Mouse (Mus musculus) heart, postnatal 4 days (tissue): ENCODE measurements around the gene Hoxb5. TPM values are rescaled to one million over a fixed set of nuclear protein-coding genes. Genes with fewer than 3 reads are reported as not detected.

Experiments
- DNase-seq: peaks from one replicate; pipeline ENCODE4 v3.0.0; 2021
- total RNA-seq, 2 experiments: library from RNA; stranded (reverse); gene quantifications; 2 replicates each; pipeline ENCODE4 v1.2.3; 2021

The Hoxb5 gene
- total RNA-seq, 2 experiments from 2014 or later, result 0.32 TPM; not detected in 1

- peak; percentile 47 for DNase-seq
Measured at GRCm38 (mm10) chr11:96341701-96342575, 38.8 kb downstream of the Hoxb5 start.

DNA sequence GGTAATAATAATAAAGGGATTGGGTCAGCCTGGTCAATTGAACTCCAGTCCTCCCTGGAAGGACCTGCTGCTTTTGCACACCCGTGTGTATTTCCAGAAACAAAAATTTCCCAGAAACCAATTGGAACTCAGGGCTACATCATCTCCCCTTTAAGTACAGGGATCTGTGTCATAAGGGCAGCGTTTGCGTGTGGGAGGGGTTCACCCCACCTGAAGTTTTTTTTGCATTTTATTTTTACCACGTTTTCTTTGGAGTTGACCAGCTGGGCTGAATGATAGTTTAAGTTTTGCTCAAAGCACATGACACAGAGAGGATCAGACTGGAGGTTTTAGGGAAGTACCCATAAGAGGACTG is 39.4 kb downstream of the Hoxb5 start:
- no peak for DNase-seq

DNA sequence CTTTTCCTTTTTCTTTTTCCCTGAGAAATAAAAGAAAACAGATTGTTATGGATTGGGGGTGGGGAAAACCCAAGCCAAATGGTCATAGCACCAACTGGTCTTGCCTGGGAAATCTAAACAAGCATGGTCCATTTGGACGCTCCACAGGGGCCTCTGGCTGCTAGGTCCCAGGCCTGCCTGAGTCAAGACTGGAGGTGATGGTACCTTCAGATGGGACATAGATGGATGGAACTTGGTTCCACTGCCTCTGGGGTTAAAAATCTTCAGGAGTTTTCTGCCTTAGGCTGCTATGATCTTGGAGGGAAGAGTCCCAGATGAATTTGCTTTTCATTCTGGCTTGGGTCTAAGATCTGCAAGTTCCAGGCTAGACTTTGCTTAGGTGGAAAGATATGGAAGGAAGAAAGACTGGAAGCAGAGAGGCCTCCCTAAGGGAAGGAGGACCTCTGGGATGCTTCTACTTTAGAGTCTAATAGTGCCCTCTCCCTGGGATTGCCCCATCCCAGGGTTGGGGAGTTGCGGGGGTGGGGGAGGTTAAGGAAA is 40.1 kb downstream of the Hoxb5 start:
- DNase-seq, result no peak

GRCm38 (mm10) chr11:96344061-96344877 is 41.1 kb downstream of the Hoxb5 start:
- no peak for DNase-seq

DNA sequence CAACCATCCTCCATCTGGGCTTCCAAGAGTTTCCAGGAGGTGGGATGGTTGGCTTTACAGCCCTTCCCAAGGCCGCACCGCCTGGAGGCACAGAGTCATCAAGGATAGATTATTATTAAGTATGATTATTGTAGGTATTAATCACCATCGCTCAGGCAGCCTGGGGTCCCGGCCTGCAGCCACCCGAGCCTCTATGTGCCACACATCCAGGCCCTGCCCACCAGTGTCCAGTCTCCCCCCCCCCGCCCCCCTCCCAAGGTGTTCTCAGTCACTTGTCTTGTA is 41.7 kb downstream of the Hoxb5 start:
- no peak for DNase-seq

DNA sequence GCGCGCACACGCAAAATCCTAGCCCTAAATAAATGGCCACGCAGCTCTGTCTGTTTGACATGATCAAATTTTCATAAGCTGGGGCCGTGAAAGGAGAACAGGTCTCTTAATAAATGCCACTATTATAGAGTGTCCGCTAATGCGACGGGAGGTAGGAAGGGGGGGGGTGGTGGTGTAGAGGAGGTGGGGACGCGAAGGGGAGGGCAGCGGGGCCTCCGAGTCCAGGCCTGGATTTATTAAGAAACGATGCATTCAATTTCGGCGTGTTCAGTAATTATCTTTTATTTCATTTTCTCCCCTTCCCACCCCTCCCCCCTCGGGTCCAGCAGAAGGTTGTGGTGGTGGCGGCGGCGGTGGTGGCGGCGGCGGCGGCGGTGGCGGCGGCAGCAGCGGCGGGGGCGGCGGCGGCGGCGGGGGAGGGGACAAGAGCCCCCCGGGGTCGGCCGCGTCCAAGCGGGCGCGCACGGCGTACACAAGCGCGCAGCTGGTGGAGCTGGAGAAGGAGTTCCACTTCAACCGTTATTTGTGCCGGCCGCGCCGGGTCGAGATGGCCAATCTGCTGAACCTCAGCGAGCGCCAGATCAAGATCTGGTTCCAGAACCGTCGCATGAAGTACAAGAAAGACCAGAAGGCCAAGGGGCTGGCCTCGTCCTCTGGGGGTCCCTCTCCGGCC is 42.2 kb downstream of the Hoxb5 start:
- DNase-seq, result no peak

DNA sequence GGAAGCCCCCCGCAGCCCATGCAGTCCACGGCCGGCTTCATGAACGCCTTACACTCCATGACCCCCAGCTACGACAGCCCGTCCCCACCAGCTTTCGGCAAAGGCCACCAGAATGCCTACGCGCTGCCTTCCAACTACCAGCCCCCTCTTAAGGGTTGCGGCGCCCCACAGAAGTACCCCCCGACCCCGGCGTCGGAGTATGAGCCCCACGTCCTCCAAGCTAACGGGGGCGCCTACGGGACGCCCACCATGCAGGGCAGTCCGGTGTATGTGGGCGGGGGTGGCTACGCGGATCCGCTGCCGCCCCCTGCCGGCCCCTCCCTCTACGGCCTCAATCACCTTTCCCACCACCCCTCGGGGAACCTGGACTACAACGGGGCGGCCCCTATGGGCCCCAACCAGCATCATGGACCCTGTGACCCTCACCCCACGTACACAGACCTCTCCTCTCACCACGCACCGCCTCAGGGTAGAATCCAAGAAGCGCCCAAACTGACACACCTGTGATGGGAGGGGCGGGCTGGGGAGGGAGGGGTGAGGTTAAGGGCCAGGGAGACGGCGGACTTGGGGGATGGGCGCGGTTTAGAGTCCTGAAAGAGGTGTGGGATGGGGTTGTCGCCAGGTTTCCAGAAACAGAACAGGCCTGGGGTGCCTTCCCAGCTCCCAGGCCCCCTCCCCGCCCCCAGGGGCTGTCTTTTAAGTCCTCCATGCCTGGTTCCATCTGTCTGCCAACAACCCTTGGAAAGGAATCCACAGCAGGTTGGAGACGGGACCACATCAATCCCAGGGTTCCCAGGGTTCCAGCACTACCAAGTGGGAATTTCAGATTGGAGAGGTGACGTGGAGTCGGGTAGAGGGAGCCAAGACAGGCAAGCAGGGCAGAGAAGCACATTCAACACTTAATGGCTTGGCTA is 43.0 kb downstream of the Hoxb5 start:
- no peak for DNase-seq

GRCm38 (mm10) chr11:96346916-96347520 is 43.9 kb downstream of the Hoxb5 start:
- DNase-seq, result no peak

GRCm38 (mm10) chr11:96347717-96348116 is 44.6 kb downstream of the Hoxb5 start:
- DNase-seq, result no peak

DNA sequence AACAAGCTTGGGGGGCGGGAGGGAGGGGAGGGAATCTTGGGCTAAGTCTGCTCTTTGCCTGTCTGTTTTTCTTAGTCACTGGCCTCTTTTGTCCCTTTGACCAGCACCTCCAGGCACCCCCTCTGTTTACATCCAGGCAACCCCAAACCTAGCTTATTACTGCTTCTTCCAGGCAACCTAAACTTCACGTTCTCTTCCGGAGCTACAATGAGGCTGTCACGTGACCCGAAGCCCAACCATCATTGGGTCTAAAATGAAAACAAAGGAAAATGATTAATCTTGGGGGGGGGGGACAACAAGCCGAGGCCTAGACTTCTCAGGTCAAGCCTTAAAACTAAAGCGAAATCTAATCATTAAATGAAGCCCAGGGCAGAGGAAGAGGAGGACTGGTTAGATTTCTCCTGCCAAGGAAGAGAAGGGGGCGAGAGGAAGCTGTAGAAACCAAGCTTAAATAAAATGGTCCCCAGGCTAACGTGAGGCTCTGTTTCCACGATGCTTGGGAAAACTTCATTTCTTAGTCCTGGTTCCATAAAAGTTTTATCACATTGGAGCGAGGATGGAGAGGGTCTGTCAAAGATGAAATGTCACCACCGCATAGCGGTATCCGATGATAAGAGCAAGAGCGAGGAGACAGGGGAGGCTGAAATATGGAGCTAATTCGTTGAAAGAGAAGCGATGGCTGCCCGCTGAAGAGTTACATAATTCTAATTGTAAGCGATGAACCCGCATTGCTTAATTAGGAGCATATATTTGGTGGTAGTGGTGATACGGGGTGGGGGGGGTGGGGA is 45.2 kb downstream of the Hoxb5 start:
- no peak for DNase-seq

DNA sequence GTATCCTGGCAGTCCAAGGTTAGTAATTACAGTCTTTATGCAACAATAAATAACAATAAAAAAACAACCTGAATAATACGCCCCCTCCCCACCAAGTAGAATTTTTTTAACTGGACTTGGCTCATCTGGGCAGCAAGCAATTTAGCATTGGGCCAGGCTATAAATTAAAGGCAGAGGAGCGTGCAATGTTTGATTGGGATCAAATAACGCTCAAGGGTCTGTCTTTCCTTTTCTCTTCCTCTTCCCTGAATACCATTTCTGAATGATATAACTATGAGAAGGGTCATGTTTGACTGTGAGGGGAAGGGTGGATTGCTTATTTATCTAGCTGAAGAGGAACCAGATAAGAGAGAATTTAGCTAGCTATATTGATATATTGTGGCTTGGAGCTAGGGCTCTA is 45.9 kb downstream of the Hoxb5 start:
- no peak for DNase-seq

- DNase-seq, result no peak
Measured at GRCm38 (mm10) chr11:96349491-96350340, 46.6 kb downstream of the Hoxb5 start.

DNA sequence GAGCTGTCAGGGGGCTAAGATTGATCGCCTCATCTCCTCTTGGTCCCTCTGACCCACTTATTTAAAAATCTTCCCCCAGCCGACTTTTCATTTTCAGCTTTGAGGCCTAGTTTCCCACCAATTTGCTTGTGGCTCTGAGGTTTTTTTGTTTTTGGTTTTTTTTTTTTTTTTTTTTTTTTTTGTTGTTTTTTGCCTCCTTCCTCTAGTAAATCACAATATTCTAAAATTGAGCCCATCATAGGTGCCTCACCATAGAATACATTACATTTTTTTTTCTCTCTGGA is 47.1 kb downstream of the Hoxb5 start, which contains the start of gene Hoxb2:
Gene Hoxb2, plus strand, starts transcription at position 185 of the 284 bp plus-strand sequence.
- no peak for DNase-seq

- DNase-seq, result no peak
Measured at GRCm38 (mm10) chr11:96350791-96351190, 47.7 kb downstream of the Hoxb5 start.

GRCm38 (mm10) chr11:96351312-96351711 is 48.2 kb downstream of the Hoxb5 start:
- DNase-seq, result no peak

DNA sequence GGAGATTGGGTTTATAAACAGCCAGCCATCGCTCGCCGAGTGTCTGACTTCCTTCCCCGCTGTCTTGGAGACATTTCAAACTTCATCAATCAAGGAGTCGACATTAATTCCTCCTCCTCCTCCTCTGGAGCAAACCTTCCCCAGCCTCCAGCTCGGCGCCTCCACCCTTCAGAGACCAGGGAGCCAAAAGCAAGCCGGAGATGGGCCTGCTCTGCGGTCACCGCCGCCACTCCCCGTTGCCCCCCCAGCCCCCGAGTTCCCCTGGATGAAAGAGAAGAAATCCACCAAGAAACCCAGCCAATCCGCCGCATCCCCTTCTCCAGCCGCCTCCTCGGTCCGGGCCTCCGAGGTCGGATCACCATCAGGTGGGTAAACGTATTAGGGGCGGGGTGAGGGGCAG is 48.7 kb downstream of the Hoxb5 start:
- DNase-seq, result peak; percentile 24

DNA sequence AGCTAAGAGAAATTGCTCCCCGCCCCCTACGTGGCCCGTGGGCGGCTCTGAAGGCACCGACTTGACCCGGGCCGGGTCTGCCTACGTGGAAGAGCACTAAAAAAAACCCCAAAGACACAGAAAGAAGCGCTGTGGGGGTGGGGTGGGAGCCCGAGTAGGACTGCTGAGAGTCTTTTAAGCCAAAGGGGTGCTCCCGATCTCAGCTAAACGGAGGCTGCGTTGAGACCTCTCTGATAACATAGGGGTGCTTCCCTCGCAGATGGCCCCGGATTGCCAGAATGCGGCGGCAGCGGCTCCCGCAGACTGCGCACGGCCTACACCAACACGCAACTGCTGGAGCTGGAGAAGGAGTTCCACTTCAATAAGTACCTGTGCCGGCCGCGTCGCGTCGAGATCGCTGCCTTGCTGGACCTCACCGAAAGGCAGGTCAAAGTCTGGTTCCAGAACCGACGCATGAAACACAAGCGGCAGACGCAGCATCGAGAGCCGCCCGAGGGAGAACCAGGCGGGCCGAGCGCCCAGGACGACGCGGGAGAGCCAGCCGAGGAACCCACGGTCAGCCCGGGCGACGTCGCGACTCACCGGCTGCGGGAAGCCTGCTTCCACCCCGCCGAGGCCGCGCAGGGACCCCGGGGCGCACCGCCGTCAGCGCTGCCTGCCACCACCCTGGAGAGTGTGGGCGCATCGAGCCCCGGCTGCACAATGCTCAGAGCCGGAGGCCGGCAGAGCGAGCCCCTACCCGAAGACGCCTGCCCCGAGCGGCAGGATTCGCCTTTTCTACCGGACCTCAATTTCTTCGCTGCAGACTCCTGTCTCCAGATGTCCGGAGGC is 49.8 kb downstream of the Hoxb5 start:
- peak; percentile 33 for DNase-seq

DNA sequence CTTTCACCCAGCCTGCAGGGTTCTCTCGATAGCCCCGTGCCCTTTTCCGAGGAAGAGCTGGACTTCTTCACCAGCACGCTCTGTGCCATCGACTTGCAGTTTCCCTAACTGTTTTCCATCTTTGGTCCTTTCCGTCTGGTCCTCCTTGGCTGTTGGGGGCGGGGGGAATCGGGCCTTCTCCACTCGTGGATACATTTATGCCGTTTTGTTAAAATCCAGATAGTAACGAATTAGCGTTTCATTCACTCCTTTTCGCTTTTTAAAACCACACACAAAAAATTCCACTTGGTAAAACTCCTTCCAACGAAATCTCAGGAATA is 50.3 kb downstream of the Hoxb5 start:
- DNase-seq, result peak; percentile 21

DNA sequence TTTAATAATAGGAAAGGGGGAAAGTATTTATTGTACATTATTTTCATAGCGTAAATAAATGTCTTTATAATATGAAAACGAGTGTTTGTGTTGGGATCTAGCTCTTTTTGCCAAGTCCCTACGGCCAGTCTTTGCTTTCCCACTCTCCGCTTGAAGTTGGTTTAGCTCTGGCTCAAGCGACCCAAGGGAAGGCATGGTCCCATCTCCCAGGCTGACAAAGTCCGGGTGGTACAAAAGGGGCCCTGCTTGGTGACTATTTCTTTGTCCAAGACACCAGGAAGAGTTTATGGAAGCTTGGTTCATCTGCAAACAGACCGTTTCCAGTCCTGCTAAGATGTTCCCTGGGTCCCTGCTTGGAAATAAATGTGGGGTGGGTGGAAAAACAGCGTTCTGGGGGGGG is 50.8 kb downstream of the Hoxb5 start:
- no peak for DNase-seq
